Mouse (Mus musculus) liver, adult 2 months (tissue): ENCODE results near the gene Smarca5. TPM values are rescaled to one million over a fixed set of nuclear protein-coding genes. Genes with fewer than 3 reads are reported as not detected.

Experiments
- DNase-seq: peaks from one replicate; pipeline ENCODE4 v3.0.0-alpha.2; 2011; ENCODE audit warnings: low read depth, low spot score; ENCODE audit errors: extremely low read depth
- H3K27ac ChIP-seq: fragments of 200-500 bp; replicated peaks from 2 replicates; pipeline ENCODE4 v1.5.1; 2012; ENCODE audit warnings: low read depth, mild to moderate bottlenecking, control low read depth, inconsistent platforms, low read length; ENCODE audit not compliant: insufficient read depth
- H3K27me3 ChIP-seq: fragments of 200-500 bp; 2 replicates; pipeline ENCODE4 v1.6.1; 2012; ENCODE audit warnings: mild to moderate bottlenecking, moderate library complexity, low read length, inconsistent platforms; ENCODE audit not compliant: control insufficient read depth, insufficient read depth
- H3K36me3 ChIP-seq: fragments of 200-500 bp; 2 replicates; pipeline ENCODE4 v1.6.1; 2012; ENCODE audit warnings: low read length, inconsistent platforms; ENCODE audit not compliant: control insufficient read depth, insufficient read depth
- H3K4me1 ChIP-seq: fragments of 200-500 bp; 2 replicates; pipeline ENCODE4 v1.6.1; 2011; ENCODE audit warnings: low read length; ENCODE audit not compliant: control insufficient read depth, insufficient read depth
- H3K4me3 ChIP-seq: fragments of 200-500 bp; 2 replicates; pipeline ENCODE4 v1.5.1; 2011; ENCODE audit warnings: low read depth, mild to moderate bottlenecking, control low read depth, low read length, moderate library complexity; ENCODE audit not compliant: insufficient read depth
- H3K79me2 ChIP-seq: fragments of 200-500 bp; 2 replicates; pipeline ENCODE4 v1.6.1; 2012; ENCODE audit warnings: inconsistent platforms, mild to moderate bottlenecking, low read length, moderate library complexity; ENCODE audit not compliant: control insufficient read depth, insufficient read depth
- H3K9ac ChIP-seq: fragments of 200-500 bp; 2 replicates; pipeline ENCODE4 v1.6.1; 2012; ENCODE audit warnings: low read depth, mild to moderate bottlenecking, control low read depth, inconsistent platforms, low read length
- CTCF ChIP-seq: fragments of 200-500 bp; IDR thresholded peaks from 2 replicates; pipeline ENCODE4 v1.5.1; 2011; ENCODE audit warnings: low read depth, low read length, control low read depth
- POLR2A ChIP-seq: fragments of 200-500 bp; IDR thresholded peaks from 2 replicates; pipeline ENCODE4 v1.6.1; 2011; ENCODE audit warnings: low read length, control low read depth; ENCODE audit not compliant: insufficient read depth; ENCODE audit errors: extremely low read depth
- WGBS: fragments of 180-500 bp; shearing (Covaris S2); methylation state at CpG from one replicate; pipeline ENCODE4 v1.1.7; 2018; 5-methylcytosine and 5-hydroxymethylcytosine counted together
- polyA plus RNA-seq: library from polyadenylated mRNA; depleted of rRNA; stranded (reverse); fragments of >200 nt; gene quantifications from 2 replicates; pipeline ENCODE4 v1.2.3, GENCODE M21; 2012; rRNA removed
- total RNA-seq: library from RNA; depleted of rRNA; stranded (reverse); fragments of >200 nt; gene quantifications from 2 replicates; pipeline ENCODE4 v1.2.3, GENCODE M21; 2014; rRNA removed

The Smarca5 gene
- total and polyA plus RNA-seq, 2 experiments, result 3.4 to 18.6 TPM

GRCm38 (mm10) chr8:80657639-80658038 is 81.7 kb downstream of the Smarca5 start:
- TF ChIP-seq CTCF (no peak), POLR2A (no peak)
- H3K9ac ChIP-seq, result no peak overlapping the region
- no peaks in the 10 kb centered on the region for H3K79me2 ChIP-seq
- no peak overlapping the region for H3K4me3 ChIP-seq
- WGBS, result 43% methylated on average over 4 of the region's 4 CpGs
- H3K4me1 ChIP-seq, result no peaks in the 10 kb centered on the region
- H3K27ac ChIP-seq, result no peak overlapping the region
- no peaks in the 10 kb centered on the region for H3K36me3 ChIP-seq
- DNase-seq, result no peak
- no peaks in the 10 kb centered on the region for H3K27me3 ChIP-seq

Other genes starting within 250 kb of the Smarca5 start
- gene Gypa, start 245.7 kb downstream of the Smarca5 start, total RNA-seq, result 0.07 and 0.37 TPM in 2 replicates
- gene Gypa, start 245.7 kb downstream of the Smarca5 start, polyA plus RNA-seq, result not detected in 2 replicates
- under 0.01 TPM in 1 of 2 replicates, not detected in the other for gene Frem3, start 128.4 kb downstream of the Smarca5 start, total RNA-seq
- gene Frem3, start 128.4 kb downstream of the Smarca5 start, polyA plus RNA-seq, result not detected in 2 replicates
- 5.1 and 7.9 TPM in 2 replicates for gene Gab1, start 141.0 kb upstream of the Smarca5 start, total RNA-seq
- 5.0 and 5.8 TPM in 2 replicates for gene Gab1, start 141.0 kb upstream of the Smarca5 start, polyA plus RNA-seq